Mouse (Mus musculus) adrenal gland, adult 10 weeks (tissue): ENCODE measurements around the gene Flrt3. TPM values are rescaled to one million over a fixed set of nuclear protein-coding genes. Genes with fewer than 3 reads are reported as not detected.

Experiments used
- polyA plus RNA-seq: library from polyadenylated mRNA; stranded (reverse); fragments of 350-450 nt; fragmentation: Illumina TruSeq; extraction: RNeasy Lipid Tissue Mini Kit (QIAGEN cat#74804); gene quantifications from one replicate; pipeline ENCODE4 v1.2.3, GENCODE M21; 2014; ENCODE audit warnings: low read depth, low replicate concordance

Gene Flrt3
- polyA plus RNA-seq = 35.2 TPM

GRCm38 (mm10) chr2:140670963-140671702 is at the start of gene Flrt3:
Gene Flrt3, minus strand, starts transcription at chr2:140671469.

